Mouse (Mus musculus): ENCODE measurements around the gene 9530077C05Rik.

DNA sequence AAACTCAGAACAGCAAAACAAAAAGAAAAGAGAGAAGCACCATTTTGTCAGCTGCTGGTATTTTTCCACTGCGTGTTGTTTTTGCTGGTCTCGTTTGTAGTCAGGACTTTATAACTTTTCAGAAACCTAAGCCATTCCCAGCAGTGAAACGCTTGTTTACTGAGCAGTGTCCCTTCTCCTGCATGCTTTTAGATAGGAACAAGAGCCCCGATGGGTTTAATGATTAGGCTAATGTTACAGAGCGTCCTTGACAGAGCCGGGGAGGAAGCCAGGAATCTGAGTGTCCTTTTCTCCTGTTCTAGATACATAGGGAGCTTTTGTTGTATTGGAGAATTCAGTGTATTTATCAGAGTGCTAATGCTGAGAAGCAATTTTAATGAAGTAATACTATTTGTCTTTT, 6.2 kb downstream of the 9530077C05Rik start:
- TF ChIP-seq CTCF (IDR thresholded peaks at IDR 0.05; ENCODE audit: insufficient read depth, low read depth, low read length) = no peak
- TF ChIP-seq POLR2A (IDR thresholded peaks at IDR 0.05; ENCODE audit: insufficient read depth, low read depth, low read length) = no peak
